Mouse (Mus musculus): ENCODE results near the gene Ralgapa2. TPM values are rescaled to one million over a fixed set of nuclear protein-coding genes. Genes with fewer than 3 reads are reported as not detected.

Ralgapa2 gene
- polyA plus RNA-seq, 1 experiment from 2014 or later = 9.9 TPM

GRCm38 (mm10) chr2:146219791-146220190 lies 292.4 kb downstream of the Ralgapa2 start:
- no peak for ATAC-seq
- no peak overlapping the region for H3K9ac ChIP-seq (ENCODE audit: low read depth, low read length)
- H3K27ac ChIP-seq (ENCODE audit: low read depth, low read length) = no peak overlapping the region
- no peaks in the 10 kb centered on the region for H3K36me3 ChIP-seq (ENCODE audit: control insufficient read depth, insufficient read depth, low read length)
- H3K27me3 ChIP-seq (replicated peaks; ENCODE audit: control insufficient read depth, insufficient read depth, low read length) = peaks cover 18% of the 10 kb centered on the region
- 13% methylated on average over 11 of the region's 11 CpGs for WGBS
- H3K4me2 ChIP-seq (ENCODE audit: low read length) = no peak overlapping the region
- peaks cover 39% of the 10 kb centered on the region for H3K4me1 ChIP-seq (ENCODE audit: control insufficient read depth, insufficient read depth, low read depth, low read length)
- H3K4me3 ChIP-seq (ENCODE audit: low read length) = no peak overlapping the region
- H3K9me3 ChIP-seq (ENCODE audit: control insufficient read depth, low read length) = no peaks in the 10 kb centered on the region

DNA sequence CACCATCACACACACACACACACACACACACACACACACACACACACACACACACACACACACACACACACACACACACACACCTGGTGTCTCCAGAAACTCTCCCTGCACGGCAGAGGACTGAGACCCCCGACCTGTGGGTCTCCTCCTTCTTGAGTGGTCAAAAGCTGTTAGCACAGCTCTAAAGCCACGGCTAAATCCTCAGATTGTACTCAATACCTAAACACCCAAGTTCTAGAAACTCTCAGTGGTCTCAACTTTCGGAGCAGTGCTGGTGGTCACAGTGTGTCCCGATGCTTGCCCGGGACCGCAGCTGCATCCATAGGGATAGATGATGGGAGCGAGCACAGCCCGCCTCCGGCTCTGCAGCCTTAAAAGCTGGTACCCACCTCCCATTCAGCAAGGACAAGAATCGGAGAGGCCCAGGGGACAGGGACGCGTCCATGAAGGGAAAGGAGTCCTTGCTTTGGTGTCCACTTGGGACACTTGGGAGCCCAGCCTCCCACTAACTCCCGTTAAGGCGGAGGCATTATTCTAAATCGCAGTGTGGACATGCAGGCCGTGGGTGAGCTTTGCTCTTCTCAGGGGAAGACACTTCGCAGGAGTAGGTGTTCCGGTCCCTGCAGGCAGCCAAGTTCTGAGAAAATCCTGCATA lies 293.1 kb downstream of the Ralgapa2 start:
- H3K4me1 ChIP-seq (ENCODE audit: control insufficient read depth, insufficient read depth, low read depth, low read length) = peaks cover 43% of the 10 kb centered on the region
- peak overlapping the region; percentile 19 for H3K4me2 ChIP-seq (ENCODE audit: low read length)
- no peak for ATAC-seq
- H3K9me3 ChIP-seq (ENCODE audit: control insufficient read depth, low read length) = no peaks in the 10 kb centered on the region
- 7% methylated on average over 19 of the region's 19 CpGs for WGBS
- no peaks in the 10 kb centered on the region for H3K36me3 ChIP-seq (ENCODE audit: control insufficient read depth, insufficient read depth, low read length)
- H3K27me3 ChIP-seq (replicated peaks; ENCODE audit: control insufficient read depth, insufficient read depth, low read length) = peaks cover 18% of the 10 kb centered on the region
- H3K4me3 ChIP-seq (ENCODE audit: low read length) = no peak overlapping the region; the same call in 1 of the 2 replicates
- no peak overlapping the region for H3K9ac ChIP-seq (ENCODE audit: low read depth, low read length)
- no peak overlapping the region for H3K27ac ChIP-seq (ENCODE audit: low read depth, low read length)

GRCm38 (mm10) chr2:146218161-146218691 lies 293.9 kb downstream of the Ralgapa2 start:
- H3K27me3 ChIP-seq (replicated peaks; ENCODE audit: control insufficient read depth, insufficient read depth, low read length) = peaks cover 16% of the 10 kb centered on the region
- under 1% methylated on average over 40 of the region's 40 CpGs for WGBS
- no peaks in the 10 kb centered on the region for H3K9me3 ChIP-seq (ENCODE audit: control insufficient read depth, low read length)
- H3K4me1 ChIP-seq (ENCODE audit: control insufficient read depth, insufficient read depth, low read depth, low read length) = peaks cover 39% of the 10 kb centered on the region
- H3K27ac ChIP-seq (ENCODE audit: low read depth, low read length) = no peak overlapping the region; the same call in 1 of the 2 replicates
- H3K4me3 ChIP-seq (ENCODE audit: low read length) = peak overlapping the region; percentile 29
- H3K9ac ChIP-seq (ENCODE audit: low read depth, low read length) = peak overlapping the region; percentile 43; the same call in 1 of the 2 replicates
- no peaks in the 10 kb centered on the region for H3K36me3 ChIP-seq (ENCODE audit: control insufficient read depth, insufficient read depth, low read length)
- ATAC-seq = no peak
- peak overlapping the region; percentile 53 for H3K4me2 ChIP-seq (ENCODE audit: low read length)

DNA sequence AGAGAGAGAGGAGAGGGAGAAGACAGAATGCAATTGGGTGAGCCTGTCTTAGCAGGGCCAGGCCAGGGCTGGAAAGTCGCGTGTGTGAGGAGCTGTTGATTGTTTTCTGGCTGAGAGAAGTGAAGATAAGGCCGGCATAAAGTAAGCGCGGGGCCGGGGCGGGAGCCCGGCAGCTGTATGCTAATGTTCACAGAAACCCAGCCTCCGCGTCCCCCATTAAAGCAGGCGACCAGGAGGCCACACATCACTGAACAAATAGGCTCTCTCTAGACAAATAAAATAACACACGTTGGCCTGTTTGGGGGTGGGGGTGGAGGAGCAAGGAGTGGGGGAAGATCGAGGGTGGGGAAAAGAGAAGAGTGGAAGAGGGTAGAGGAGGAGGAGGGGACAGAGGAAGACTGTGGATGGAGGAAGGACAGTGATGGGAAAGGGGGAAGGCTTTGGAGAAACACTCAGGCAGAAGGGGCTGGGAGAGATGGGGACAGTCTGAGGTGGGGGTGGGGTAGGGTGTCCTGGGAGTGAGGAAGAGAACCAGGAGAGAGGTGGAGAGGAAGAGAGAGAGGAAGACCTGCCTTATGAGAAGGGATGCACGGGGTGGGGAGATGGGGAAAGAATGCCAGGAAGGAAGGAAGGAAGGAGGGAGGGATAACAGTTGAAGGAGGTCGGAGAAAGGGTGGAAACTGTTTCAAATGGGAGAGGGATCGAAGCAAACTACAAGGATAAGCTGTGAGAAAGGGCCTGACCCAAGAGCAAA lies 294.7 kb downstream of the Ralgapa2 start:
- H3K4me3 ChIP-seq (ENCODE audit: low read length) = no peak overlapping the region
- H3K36me3 ChIP-seq (ENCODE audit: control insufficient read depth, insufficient read depth, low read length) = no peaks in the 10 kb centered on the region
- H3K4me2 ChIP-seq (ENCODE audit: low read length) = peak overlapping the region; percentile 53
- ATAC-seq = no peak
- peaks cover 14% of the 10 kb centered on the region for H3K27me3 ChIP-seq (replicated peaks; ENCODE audit: control insufficient read depth, insufficient read depth, low read length)
- H3K9ac ChIP-seq (ENCODE audit: low read depth, low read length) = no peak overlapping the region
- H3K9me3 ChIP-seq (ENCODE audit: control insufficient read depth, low read length) = no peaks in the 10 kb centered on the region
- WGBS = 3% methylated on average over 16 of the region's 16 CpGs
- H3K4me1 ChIP-seq (ENCODE audit: control insufficient read depth, insufficient read depth, low read depth, low read length) = peaks cover 34% of the 10 kb centered on the region
- no peak overlapping the region for H3K27ac ChIP-seq (ENCODE audit: low read depth, low read length)

DNA sequence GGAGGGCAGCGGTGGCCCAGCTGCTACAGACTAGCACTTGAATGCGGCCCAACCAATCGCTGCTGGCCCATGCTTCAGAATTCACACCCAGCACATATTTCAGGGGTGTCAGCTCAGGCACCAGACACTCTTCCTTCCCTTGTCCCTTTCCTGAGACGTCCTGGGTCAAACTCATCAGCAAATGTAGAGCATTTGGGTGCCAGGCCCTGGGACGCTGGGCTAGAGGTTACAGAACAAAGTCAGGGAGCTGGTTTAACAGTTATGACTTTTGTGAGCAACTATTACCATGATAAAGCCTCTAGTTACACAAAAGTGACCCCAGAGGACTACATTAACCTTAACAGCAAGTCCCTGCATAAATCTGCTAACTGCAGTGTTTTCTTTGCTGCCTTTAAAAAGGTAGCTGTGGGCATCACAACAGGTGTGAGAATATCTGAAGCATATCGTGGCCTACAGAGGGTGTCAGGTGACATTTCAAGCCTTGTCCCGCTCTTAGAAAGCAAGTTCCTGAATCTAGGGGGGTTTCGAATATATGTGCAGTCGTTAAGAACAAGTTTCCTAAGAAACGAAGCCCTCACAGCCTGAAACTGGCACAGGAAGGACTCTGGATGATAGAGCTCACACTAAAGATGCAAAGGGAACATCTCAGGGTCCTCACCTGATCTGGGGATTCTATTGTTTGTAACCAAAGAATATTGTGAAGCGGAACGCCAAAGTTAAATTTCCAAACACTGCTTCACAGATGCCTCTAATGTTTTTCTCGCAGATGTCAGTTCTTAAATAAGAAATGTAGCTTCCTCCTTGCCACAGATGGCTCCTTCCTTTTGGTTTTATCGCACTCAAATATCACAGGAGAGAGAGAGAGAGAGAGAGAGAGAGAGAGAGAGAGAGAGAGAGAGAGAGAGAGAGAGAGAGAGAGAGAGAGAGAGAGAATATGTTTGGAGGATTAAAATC lies 295.8 kb downstream of the Ralgapa2 start:
- peaks cover 30% of the 10 kb centered on the region for H3K4me1 ChIP-seq (ENCODE audit: control insufficient read depth, insufficient read depth, low read depth, low read length)
- no peak overlapping the region for H3K4me3 ChIP-seq (ENCODE audit: low read length)
- no peaks in the 10 kb centered on the region for H3K9me3 ChIP-seq (ENCODE audit: control insufficient read depth, low read length)
- H3K9ac ChIP-seq (ENCODE audit: low read depth, low read length) = no peak overlapping the region
- WGBS = 20% methylated on average over 14 of the region's 14 CpGs
- no peak overlapping the region for H3K27ac ChIP-seq (ENCODE audit: low read depth, low read length)
- no peak for ATAC-seq
- peaks cover 14% of the 10 kb centered on the region for H3K27me3 ChIP-seq (replicated peaks; ENCODE audit: control insufficient read depth, insufficient read depth, low read length)
- no peaks in the 10 kb centered on the region for H3K36me3 ChIP-seq (ENCODE audit: control insufficient read depth, insufficient read depth, low read length)
- H3K4me2 ChIP-seq (ENCODE audit: low read length) = no peak overlapping the region

DNA sequence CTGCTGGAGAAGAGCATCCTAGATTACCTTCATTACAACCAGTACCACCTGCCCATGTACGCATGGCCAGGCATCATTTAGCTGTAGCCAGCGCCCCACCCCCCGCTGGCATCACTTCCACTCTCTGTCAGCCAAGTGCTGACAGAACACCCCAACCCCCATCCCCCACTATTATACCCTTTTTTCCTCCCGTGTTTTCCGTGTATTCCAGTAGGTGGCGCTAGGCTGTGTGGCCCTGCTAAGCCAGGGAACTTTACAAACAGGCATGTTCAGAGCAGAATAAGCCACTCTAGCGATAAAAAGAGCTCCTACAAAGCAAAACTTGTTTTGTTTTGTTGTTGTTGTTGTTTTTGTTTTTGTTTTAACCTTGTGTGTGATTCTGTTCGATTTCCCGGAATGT lies 297.4 kb downstream of the Ralgapa2 start:
- WGBS = 2% methylated on average over 9 of the region's 9 CpGs
- Histone ChIP-seq H3K4me3 (ENCODE audit: low read length) (no peak overlapping the region), H3K4me2 (ENCODE audit: low read length) (no peak overlapping the region), H3K4me1 (ENCODE audit: control insufficient read depth, insufficient read depth, low read depth, low read length) (peaks cover 22% of the 10 kb centered on the region), H3K9me3 (ENCODE audit: control insufficient read depth, low read length) (no peaks in the 10 kb centered on the region), H3K9ac (ENCODE audit: low read depth, low read length) (no peak overlapping the region), H3K27ac (ENCODE audit: low read depth, low read length) (no peak overlapping the region), H3K36me3 (ENCODE audit: control insufficient read depth, insufficient read depth, low read length) (no peaks in the 10 kb centered on the region), H3K27me3 (replicated peaks; ENCODE audit: control insufficient read depth, insufficient read depth, low read length) (peaks cover 14% of the 10 kb centered on the region)
- ATAC-seq = peak; percentile 50; the same call in 1 of the 2 replicates

- Histone ChIP-seq H3K27ac (ENCODE audit: low read depth, low read length) (no peak overlapping the region), H3K36me3 (ENCODE audit: control insufficient read depth, insufficient read depth, low read length) (no peaks in the 10 kb centered on the region), H3K4me2 (ENCODE audit: low read length) (no peak overlapping the region), H3K4me1 (ENCODE audit: control insufficient read depth, insufficient read depth, low read depth, low read length) (peaks cover 3% of the 10 kb centered on the region), H3K9ac (ENCODE audit: low read depth, low read length) (no peak overlapping the region), H3K4me3 (ENCODE audit: low read length) (no peak overlapping the region), H3K27me3 (replicated peaks; ENCODE audit: control insufficient read depth, insufficient read depth, low read length) (peaks cover under 1% of the 10 kb centered on the region), H3K9me3 (ENCODE audit: control insufficient read depth, low read length) (no peaks in the 10 kb centered on the region)
- 36% methylated on average over 4 of the region's 4 CpGs for WGBS
- no peak for ATAC-seq
Measured at GRCm38 (mm10) chr2:146210968-146211367, 301.2 kb downstream of the Ralgapa2 start.

DNA sequence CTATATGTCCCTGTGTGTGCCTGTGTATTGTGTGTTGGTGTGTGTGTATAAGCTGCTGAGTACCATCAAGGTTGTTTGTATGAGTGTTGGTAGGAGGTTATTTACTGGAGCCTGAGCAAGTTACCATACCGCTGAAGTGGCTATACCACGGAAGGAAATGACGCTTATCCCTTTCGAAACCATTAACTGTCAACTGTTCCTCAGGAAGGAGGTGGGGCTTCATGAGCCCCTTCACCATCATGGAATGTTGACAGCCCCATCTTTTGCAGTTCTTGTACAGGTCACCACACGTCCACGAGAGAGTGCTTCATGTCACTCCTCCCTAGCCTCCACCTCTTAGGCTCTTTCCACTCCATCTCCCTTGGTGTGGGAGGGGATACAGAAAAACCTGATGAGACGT lies 314.2 kb downstream of the Ralgapa2 start:
- 88% methylated on average over 7 of the region's 7 CpGs for WGBS
- Histone ChIP-seq H3K4me3 (ENCODE audit: low read length) (no peak overlapping the region), H3K27ac (ENCODE audit: low read depth, low read length) (no peak overlapping the region), H3K36me3 (ENCODE audit: control insufficient read depth, insufficient read depth, low read length) (no peaks in the 10 kb centered on the region), H3K27me3 (replicated peaks; ENCODE audit: control insufficient read depth, insufficient read depth, low read length) (no peaks in the 10 kb centered on the region), H3K9ac (ENCODE audit: low read depth, low read length) (no peak overlapping the region), H3K9me3 (ENCODE audit: control insufficient read depth, low read length) (no peaks in the 10 kb centered on the region), H3K4me2 (ENCODE audit: low read length) (no peak overlapping the region), H3K4me1 (ENCODE audit: control insufficient read depth, insufficient read depth, low read depth, low read length) (no peaks in the 10 kb centered on the region)
- no peak for ATAC-seq
